Mouse (Mus musculus) small intestine, adult 2 months (tissue): Measurements from ENCODE around the gene Pml.

Source experiments
- CTCF ChIP-seq: fragments of 200-500 bp; IDR thresholded peaks from 2 replicates; pipeline ENCODE4 v1.5.1; 2012; ENCODE audit warnings: low read depth, mild to moderate bottlenecking, control low read depth, inconsistent platforms, low read length, moderate library complexity, mixed read lengths; ENCODE audit not compliant: insufficient replicate concordance, insufficient read length; ENCODE audit errors: extremely low read depth
- POLR2A ChIP-seq: fragments of 200-500 bp; IDR thresholded peaks from 2 replicates; pipeline ENCODE4 v1.6.1; 2012; ENCODE audit warnings: low read depth, mild to moderate bottlenecking, control low read depth, inconsistent platforms, low read length, moderate library complexity

GRCm38 (mm10) chr9:58281597-58281996 lies 32.0 kb upstream of the Pml start:
- TF ChIP-seq POLR2A, result no peak
- TF ChIP-seq CTCF, result peak; percentile 55; the same call in 1 of the 2 replicates
